Mouse (Mus musculus) cerebellum, adult 2 months (tissue): ENCODE measurements around the gene Upp1. TPM values are rescaled to one million over a fixed set of nuclear protein-coding genes. Genes with fewer than 3 reads are reported as not detected.
A peak's percentile ranks its signal among the peaks of the same experiment; 100 is the strongest.

ENCODE experiments used
- DNase-seq, 2 experiments: peaks; one replicate each; pipeline ENCODE4 v3.0.0; 2021
- H3K27ac ChIP-seq: fragments of 200-500 bp; 2 replicates; pipeline ENCODE4 v1.5.1; 2012; ENCODE audit warnings: low read length, control low read depth, inconsistent platforms; ENCODE audit not compliant: insufficient read depth
- H3K27me3 ChIP-seq: fragments of 200-500 bp; 2 replicates; pipeline ENCODE4 v1.6.1; 2012; ENCODE audit warnings: inconsistent platforms, mild to moderate bottlenecking, low read length, moderate library complexity; ENCODE audit not compliant: control insufficient read depth, insufficient read depth
- H3K4me1 ChIP-seq: fragments of 200-500 bp; 2 replicates; pipeline ENCODE4 v1.6.1; 2011; ENCODE audit warnings: low read length; ENCODE audit not compliant: control insufficient read depth, insufficient read depth
- H3K4me3 ChIP-seq: fragments of 200-500 bp; replicated peaks from 2 replicates; pipeline ENCODE3; 2011; ENCODE audit warnings: mild to moderate bottlenecking, low read depth, low read length, control low read depth; ENCODE audit not compliant: insufficient read depth
- CTCF ChIP-seq: fragments of 200-500 bp; IDR thresholded peaks from 2 replicates; pipeline ENCODE4 v1.5.1; 2011; ENCODE audit warnings: low read depth, mild to moderate bottlenecking, control low read depth, low read length, moderate library complexity, borderline replicate concordance; ENCODE audit not compliant: insufficient read depth
- POLR2A ChIP-seq: fragments of 200-500 bp; IDR thresholded peaks from 2 replicates; pipeline ENCODE4 v1.6.1; 2011; ENCODE audit warnings: low read length, control low read depth, borderline replicate concordance; ENCODE audit not compliant: insufficient read depth
- WGBS: fragments of 180-500 bp; shearing (Covaris S2); methylation state at CpG from one replicate; pipeline ENCODE4 v1.1.7; 2018; 5-methylcytosine and 5-hydroxymethylcytosine counted together
- polyA plus RNA-seq: library from polyadenylated mRNA; depleted of rRNA; stranded (reverse); fragments of >200 nt; gene quantifications from 2 replicates; pipeline ENCODE4 v1.2.3, GENCODE M21; 2012; rRNA removed

The Upp1 gene
- 1.3 and 2.5 TPM in 2 replicates for polyA plus RNA-seq

DNA sequence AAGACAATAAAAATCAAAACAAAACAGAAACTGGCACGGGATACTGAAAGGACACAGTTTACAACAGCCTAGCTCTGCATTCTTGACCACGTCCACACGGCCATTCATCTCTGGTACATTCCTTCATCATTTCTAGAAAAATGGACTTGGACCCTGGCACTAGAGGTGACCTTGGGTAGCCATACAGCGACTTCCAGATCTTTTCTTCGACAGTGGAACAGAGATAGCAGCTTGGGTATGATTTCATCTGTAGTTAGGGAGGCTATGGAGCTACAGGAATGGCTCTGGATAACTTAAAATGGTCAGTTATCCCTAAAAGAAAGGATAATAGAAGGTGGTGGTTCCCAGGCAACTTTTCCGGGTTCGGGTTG is at the start of gene Upp1:
Gene Upp1 (plus strand): TSS at position 54 of the 371 bp plus-strand sequence.
- Histone ChIP-seq H3K27me3 (no peaks in the 10 kb centered on the region; the same call in 1 of the 2 replicates), H3K27ac (no peak within 1 kb of the TSS), H3K4me1 (no peaks in the 10 kb centered on the region), H3K4me3 (peak within 1 kb of the TSS; percentile 45)
- DNase-seq: no peak
- no peak for TF ChIP-seq POLR2A
- TF ChIP-seq CTCF: no peak
- WGBS: 2% methylated on average over 7 of the region's 7 CpGs

DNA sequence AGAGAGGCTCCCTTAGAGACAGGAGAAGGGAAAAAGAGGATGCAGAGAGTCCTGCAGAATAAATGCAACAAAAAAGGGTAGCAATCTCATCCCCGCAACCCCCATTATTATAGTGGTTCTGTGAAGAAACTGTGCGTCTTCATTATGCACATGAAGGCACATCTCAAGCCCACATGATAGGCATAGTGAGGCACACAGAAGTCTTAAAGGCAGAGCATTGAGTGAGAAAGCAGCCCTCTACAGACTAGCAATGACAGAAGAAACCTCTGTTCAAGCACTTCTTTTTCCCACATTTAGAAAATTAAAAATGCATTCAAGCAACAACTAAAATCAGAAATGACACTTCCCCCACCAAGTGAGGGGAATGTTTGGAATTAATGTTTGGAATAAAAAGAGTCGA is 41.5 kb upstream of the Upp1 start:
- WGBS: 88% methylated on average over 3 of the region's 3 CpGs

DNA sequence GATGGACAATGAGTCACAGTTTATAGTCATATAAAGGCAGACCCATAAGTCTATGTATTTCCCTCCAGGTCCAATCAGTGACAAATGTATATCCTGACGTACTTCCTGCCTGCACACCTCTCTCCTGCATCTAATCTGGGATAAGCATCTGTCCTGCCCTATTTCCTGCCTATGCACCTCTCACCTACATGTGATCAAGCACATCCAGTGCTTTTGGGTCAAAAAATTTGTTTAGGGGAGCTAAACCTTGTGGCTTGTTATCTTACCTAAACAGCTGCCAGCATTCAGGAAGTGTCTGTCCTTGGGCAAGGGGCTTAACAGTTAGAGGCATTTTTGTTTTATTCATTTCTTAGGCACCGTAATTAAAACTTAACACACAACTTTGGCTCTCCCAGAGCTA is 4.7 kb upstream of the Upp1 start:
- DNase-seq: no peak
- Histone ChIP-seq H3K4me1 (no peaks in the 10 kb centered on the region), H3K4me3 (no peak overlapping the region), H3K27ac (no peak overlapping the region), H3K27me3 (no peaks in the 10 kb centered on the region; the same call in 1 of the 2 replicates)
- no peak for TF ChIP-seq POLR2A
- TF ChIP-seq CTCF: no peak
- 87% methylated on average over 2 of the region's 2 CpGs for WGBS

More for the DNA sequence above, 41.5 kb upstream of the Upp1 start:
- TF ChIP-seq CTCF: no peak
- no peak for TF ChIP-seq POLR2A
- H3K27me3 ChIP-seq: no peaks in the 10 kb centered on the region
- no peak for DNase-seq
- H3K4me1 ChIP-seq: no peaks in the 10 kb centered on the region
- H3K27ac ChIP-seq: no peak overlapping the region
- H3K4me3 ChIP-seq: no peak overlapping the region

DNA sequence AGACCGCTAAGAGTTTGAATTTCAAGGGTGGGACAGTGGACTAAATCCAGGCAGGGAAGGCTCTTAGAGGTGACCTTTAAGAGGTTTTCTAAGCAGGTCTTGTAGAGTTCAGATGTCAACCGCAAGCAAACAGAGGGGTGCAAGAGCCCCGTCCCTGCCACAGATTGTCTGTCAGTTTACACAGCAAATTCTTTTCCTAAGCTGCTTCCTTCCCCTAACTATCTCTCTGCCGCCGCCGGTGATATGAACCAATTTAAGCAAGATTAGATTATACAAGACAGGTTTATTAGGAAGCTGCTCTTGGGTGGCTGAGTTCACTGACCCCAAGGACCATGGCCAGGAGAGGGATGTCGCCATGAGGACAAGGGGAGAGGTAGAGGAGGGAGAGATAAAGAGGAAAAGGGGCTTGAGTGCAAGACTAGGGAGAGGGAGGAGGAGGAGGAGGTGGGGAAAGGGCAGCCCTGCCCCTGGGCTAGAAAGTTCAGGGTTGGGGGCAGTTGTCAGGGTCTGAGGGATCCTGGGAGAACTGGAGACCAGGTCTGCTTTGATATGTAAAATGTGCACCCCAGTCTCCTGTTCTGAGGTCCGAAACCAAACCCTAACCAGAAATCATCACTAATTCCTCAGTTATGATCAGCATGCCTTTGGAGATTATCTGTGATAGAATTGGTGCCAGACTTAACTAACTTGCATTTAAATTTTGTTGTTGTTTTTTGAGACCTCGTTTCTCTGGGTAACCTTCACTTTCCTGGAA is 2.4 kb upstream of the Upp1 start:
- WGBS: 52% methylated on average over 9 of the region's 9 CpGs
- Histone ChIP-seq H3K27me3 (no peaks in the 10 kb centered on the region; the same call in 1 of the 2 replicates), H3K4me3 (no peak overlapping the region), H3K27ac (no peak overlapping the region), H3K4me1 (no peaks in the 10 kb centered on the region)
- DNase-seq: no peak
- TF ChIP-seq POLR2A: no peak
- no peak for TF ChIP-seq CTCF

DNA sequence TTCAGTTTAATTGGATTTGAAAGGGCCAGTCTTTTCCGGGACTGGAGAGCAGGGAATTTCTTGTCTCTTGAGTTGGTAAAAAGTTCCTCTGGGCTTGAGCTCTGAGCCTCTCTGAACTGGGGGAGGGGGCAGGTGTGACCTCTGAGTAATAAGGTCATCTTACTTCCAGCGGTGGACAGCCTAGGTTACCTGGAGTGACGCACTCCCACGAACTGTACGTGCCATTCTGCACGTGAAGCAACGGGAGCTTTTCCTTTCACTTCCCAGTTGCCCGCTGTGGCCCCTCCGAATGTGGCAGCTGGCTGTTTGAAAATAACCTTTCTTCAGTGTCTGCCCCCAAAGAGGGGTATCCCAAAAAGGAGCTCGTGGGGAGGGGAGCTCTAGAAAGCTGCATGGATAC is 1.8 kb upstream of the Upp1 start:
- H3K4me1 ChIP-seq: no peaks in the 10 kb centered on the region
- H3K27me3 ChIP-seq: no peaks in the 10 kb centered on the region; the same call in 1 of the 2 replicates
- DNase-seq: no peak
- no peak for TF ChIP-seq CTCF
- no peak for TF ChIP-seq POLR2A
- no peak overlapping the region for H3K27ac ChIP-seq
- no peak overlapping the region for H3K4me3 ChIP-seq
- 15% methylated on average over 10 of the region's 10 CpGs for WGBS

DNA sequence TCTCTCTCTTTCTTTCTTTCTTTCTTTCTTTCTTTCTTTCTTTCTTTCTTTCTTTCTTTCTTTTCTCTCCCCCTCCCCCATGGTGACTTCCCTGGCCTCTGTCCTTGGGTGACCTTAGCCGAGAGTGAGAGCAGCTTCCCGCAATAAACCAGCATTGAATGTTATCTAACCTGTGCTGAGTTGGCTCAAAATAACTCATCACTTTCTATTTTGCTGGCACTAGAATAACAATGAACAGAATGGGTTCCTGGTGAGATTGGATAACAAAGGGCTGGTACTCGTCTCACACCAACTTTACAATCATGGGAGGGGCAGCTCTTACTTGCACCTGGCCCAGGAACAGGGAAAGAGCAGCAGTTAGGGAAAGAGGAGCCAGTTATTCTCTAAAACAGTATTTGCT is 987 bp upstream of the Upp1 start:
- no peaks in the 10 kb centered on the region for H3K4me1 ChIP-seq
- WGBS: 29% methylated on average over 3 of the region's 3 CpGs
- no peak overlapping the region for H3K4me3 ChIP-seq
- DNase-seq: no peak
- TF ChIP-seq CTCF (no peak), POLR2A (no peak)
- H3K27me3 ChIP-seq: no peaks in the 10 kb centered on the region; the same call in 1 of the 2 replicates
- no peak overlapping the region for H3K27ac ChIP-seq

DNA sequence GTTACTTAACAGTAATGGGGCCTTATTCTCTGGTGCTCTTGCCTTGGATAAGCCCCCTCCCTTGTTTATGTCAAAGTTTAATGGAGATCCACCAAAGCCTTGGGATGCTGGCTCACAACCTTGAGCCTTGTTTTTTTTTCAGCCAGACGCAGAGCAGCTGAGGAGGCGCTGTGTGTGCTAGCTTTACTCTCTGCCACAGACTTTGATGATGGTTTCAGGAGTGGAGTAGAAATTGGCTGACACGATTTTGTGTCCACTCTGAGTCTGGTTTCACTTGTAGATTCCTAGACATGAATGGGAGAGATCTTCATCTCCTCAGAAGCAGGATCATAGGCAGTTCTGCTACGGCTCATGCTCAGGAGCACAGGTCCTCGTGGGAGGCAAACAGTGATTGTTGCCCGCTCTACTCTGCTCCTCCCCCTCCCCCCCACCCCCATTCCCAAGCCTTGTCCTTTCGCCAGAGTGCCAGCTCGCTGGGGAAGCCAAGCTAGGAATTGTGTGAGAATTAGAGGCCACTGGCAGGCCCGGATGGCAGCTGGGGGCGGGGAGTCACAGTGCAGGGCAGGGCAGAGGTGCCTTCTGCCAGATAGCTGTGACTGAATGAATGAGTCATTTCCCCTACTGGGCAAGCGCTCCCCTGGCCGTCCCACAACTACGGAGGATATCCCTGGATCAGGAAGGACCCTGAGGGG is 399 bp upstream of the Upp1 start:
- TF ChIP-seq POLR2A: no peak
- TF ChIP-seq CTCF: no peak
- peak; percentile 53 to 76 for DNase-seq
- H3K27me3 ChIP-seq: no peaks in the 10 kb centered on the region; the same call in 1 of the 2 replicates
- 11% methylated on average over 13 of the region's 13 CpGs for WGBS
- H3K27ac ChIP-seq: no peak overlapping the region
- peak overlapping the region; percentile 45 for H3K4me3 ChIP-seq
- no peaks in the 10 kb centered on the region for H3K4me1 ChIP-seq
